Comparison of ENCODE assay signal across 30 mouse cellular contexts in genomic region chr1:92174898-92175255, GRCm38 (mm10). TPM values are rescaled to one million over a fixed set of nuclear protein-coding genes. Genes with fewer than 3 reads are reported as not detected.
DNase-seq lines count a peak whose midpoint lies in the region; ATAC-seq lines count a peak whose summit lies in the region.
"Had no signal": no experiment of that assay in that cellular context is flagged by ENCODE, and none has a peak within 500 bp of the region (broad histone marks: within the 10 kb centered on the region; RNA-seq: fewer than 3 reads in every experiment).

No protein-coding gene starts in this region.

- no peak overlapping the region for H3K9ac ChIP-seq in hindbrain, embryonic 13.5 days
- H3K9ac ChIP-seq in hindbrain, embryonic 14.5 days = no peak overlapping the region
- no peak overlapping the region for H3K9ac ChIP-seq in neural tube, embryonic 12.5 days
- H3K9ac ChIP-seq in neural tube, embryonic 15.5 days (replicated peaks) = no peak overlapping the region
- no peak overlapping the region for H3K9ac ChIP-seq in neural tube, embryonic 14.5 days (replicated peaks; ENCODE audit: low read depth, low read length)
- H3K9ac ChIP-seq: embryonic facial prominence, embryonic 12.5 days; forebrain, embryonic 12.5 days; forebrain, postnatal 0 days; heart, embryonic 15.5 days; hindbrain, embryonic 15.5 days; liver, embryonic 14.5 days; lung, embryonic 15.5 days; midbrain, embryonic 12.5 days had no signal

- H3K27me3 ChIP-seq in hindbrain, embryonic 13.5 days = no peaks in the 10 kb centered on the region
- no peaks in the 10 kb centered on the region for H3K27me3 ChIP-seq in hindbrain, embryonic 14.5 days (ENCODE audit: control insufficient read depth, insufficient read depth, low read length)
- H3K27me3 ChIP-seq in neural tube, embryonic 12.5 days (replicated peaks) = no peaks in the 10 kb centered on the region
- H3K27me3 ChIP-seq in neural tube, embryonic 15.5 days (replicated peaks) = no peaks in the 10 kb centered on the region
- H3K27me3 ChIP-seq in neural tube, embryonic 14.5 days (ENCODE audit: control insufficient read depth, insufficient read depth, low read length) = no peaks in the 10 kb centered on the region
- H3K27me3 ChIP-seq: embryonic facial prominence, embryonic 12.5 days; forebrain, embryonic 12.5 days; heart, embryonic 15.5 days; hindbrain, embryonic 15.5 days; lung, embryonic 15.5 days; midbrain, embryonic 12.5 days had no signal

- H3K9me3 ChIP-seq in hindbrain, embryonic 13.5 days = no peaks in the 10 kb centered on the region
- H3K9me3 ChIP-seq in hindbrain, embryonic 14.5 days (ENCODE audit: control insufficient read depth, low read length) = no peaks in the 10 kb centered on the region
- no peaks in the 10 kb centered on the region for H3K9me3 ChIP-seq in neural tube, embryonic 12.5 days
- no peaks in the 10 kb centered on the region for H3K9me3 ChIP-seq in neural tube, embryonic 15.5 days (replicated peaks)
- no peaks in the 10 kb centered on the region for H3K9me3 ChIP-seq in neural tube, embryonic 14.5 days (ENCODE audit: control insufficient read depth, low read length)
- H3K9me3 ChIP-seq: embryonic facial prominence, embryonic 12.5 days; forebrain, embryonic 12.5 days; heart, embryonic 10.5 days; heart, embryonic 15.5 days; hindbrain, embryonic 15.5 days; lung, embryonic 15.5 days; megakaryocyte, embryonic 14.5 days; midbrain, embryonic 12.5 days had no signal

- H3K4me1 ChIP-seq in hindbrain, embryonic 13.5 days (replicated peaks) = peaks cover 85% of the 10 kb centered on the region
- peaks cover 53% of the 10 kb centered on the region for H3K4me1 ChIP-seq in hindbrain, embryonic 14.5 days (replicated peaks; ENCODE audit: control insufficient read depth, insufficient read depth, low read length)
- peaks cover 46% of the 10 kb centered on the region for H3K4me1 ChIP-seq in neural tube, embryonic 12.5 days
- H3K4me1 ChIP-seq in neural tube, embryonic 15.5 days = peaks cover 76% of the 10 kb centered on the region
- peaks cover 41% of the 10 kb centered on the region for H3K4me1 ChIP-seq in neural tube, embryonic 14.5 days (ENCODE audit: control insufficient read depth, insufficient read depth, low read length)

- DNase-seq in adrenal gland, postnatal 14 days = peak; percentile 25
- DNase-seq in adrenal gland, postnatal 36 days = no peak
- no peak for DNase-seq in hindbrain, embryonic 14.5 days (ENCODE audit: low spot score)
- no peak for DNase-seq in frontal cortex, postnatal 14 days (ENCODE audit: low spot score in 2 of 2)
- DNase-seq: adrenal gland, adult 8-10 months; cerebellum, adult 11 months; cerebellum, adult 9-10 months; cerebellum, postnatal 36 days; forebrain, postnatal 0 days; gastrocnemius, postnatal 10 days; heart, postnatal 4 days; kidney, adult 11 months; layer of hippocampus, postnatal 36 days; liver; lung, postnatal 4 days had no signal

- no peaks in the 10 kb centered on the region for H3K36me3 ChIP-seq in hindbrain, embryonic 13.5 days
- H3K36me3 ChIP-seq in hindbrain, embryonic 14.5 days (replicated peaks; ENCODE audit: control insufficient read depth, insufficient read depth) = no peaks in the 10 kb centered on the region
- H3K36me3 ChIP-seq in neural tube, embryonic 12.5 days = no peaks in the 10 kb centered on the region
- no peaks in the 10 kb centered on the region for H3K36me3 ChIP-seq in neural tube, embryonic 15.5 days
- H3K36me3 ChIP-seq in neural tube, embryonic 14.5 days (ENCODE audit: control insufficient read depth, insufficient read depth, low read length) = no peaks in the 10 kb centered on the region
- H3K36me3 ChIP-seq: embryonic facial prominence, embryonic 12.5 days; forebrain, embryonic 12.5 days; heart, embryonic 10.5 days; heart, embryonic 15.5 days; hindbrain, embryonic 15.5 days; lung, embryonic 15.5 days; midbrain, embryonic 12.5 days had no signal

- ATAC-seq in hindbrain, embryonic 13.5 days (ENCODE audit: low FRiP score) = no peak
- no peak for ATAC-seq in hindbrain, embryonic 14.5 days (ENCODE audit: low FRiP score)
- no peak for ATAC-seq in neural tube, embryonic 12.5 days (ENCODE audit: low FRiP score, low read depth)
- no peak for ATAC-seq in neural tube, embryonic 15.5 days (ENCODE audit: low FRiP score)
- ATAC-seq in neural tube, embryonic 14.5 days (ENCODE audit: low read depth) = no peak
- ATAC-seq: forebrain, postnatal 0 days; inflammation-experienced regulatory T-cells, adult 6 months had no signal

- 85% methylated on average over 5 of the region's 5 CpGs for WGBS in hindbrain, embryonic 13.5 days
- 91% methylated on average over 5 of the region's 5 CpGs for WGBS in hindbrain, embryonic 14.5 days
- WGBS in neural tube, embryonic 12.5 days = 76% methylated on average over 5 of the region's 5 CpGs
- 71% methylated on average over 5 of the region's 5 CpGs for WGBS in neural tube, embryonic 15.5 days
- 68% methylated on average over 5 of the region's 5 CpGs for WGBS in neural tube, embryonic 14.5 days

- H3K27ac ChIP-seq in hindbrain, embryonic 13.5 days = 0 out of 2 replicates have a peak overlapping the region, but pooled peaks have one; percentile 36
- H3K27ac ChIP-seq in hindbrain, embryonic 14.5 days = no peak overlapping the region
- no peak overlapping the region for H3K27ac ChIP-seq in neural tube, embryonic 12.5 days
- no peak overlapping the region for H3K27ac ChIP-seq in neural tube, embryonic 15.5 days (replicated peaks)
- H3K27ac ChIP-seq in neural tube, embryonic 14.5 days (ENCODE audit: low read depth, low read length) = 0 out of 2 replicates have a peak overlapping the region, but pooled peaks have one; percentile 44
- H3K27ac ChIP-seq: embryonic facial prominence, embryonic 12.5 days; forebrain, embryonic 12.5 days; heart, embryonic 10.5 days; heart, embryonic 15.5 days; hindbrain, embryonic 15.5 days; kidney, postnatal 0 days; liver, embryonic 14.5 days; lung, embryonic 15.5 days; midbrain, embryonic 12.5 days had no signal

- H3K4me2 ChIP-seq in hindbrain, embryonic 13.5 days = no peak overlapping the region
- H3K4me2 ChIP-seq in hindbrain, embryonic 14.5 days (replicated peaks) = no peak overlapping the region
- peak overlapping the region; percentile 1; the same call in 1 of the 2 replicates for H3K4me2 ChIP-seq in neural tube, embryonic 12.5 days (replicated peaks)
- H3K4me2 ChIP-seq in neural tube, embryonic 15.5 days = no peak overlapping the region
- H3K4me2 ChIP-seq in neural tube, embryonic 14.5 days (ENCODE audit: low read depth, low read length) = no peak overlapping the region
- H3K4me2 ChIP-seq: embryonic facial prominence, embryonic 12.5 days; forebrain, embryonic 12.5 days; heart, embryonic 15.5 days; hindbrain, embryonic 15.5 days; lung, embryonic 15.5 days; midbrain, embryonic 12.5 days had no signal

- no peak overlapping the region for H3K4me3 ChIP-seq in hindbrain, embryonic 13.5 days
- no peak overlapping the region for H3K4me3 ChIP-seq in hindbrain, embryonic 14.5 days (replicated peaks; ENCODE audit: low read length)
- H3K4me3 ChIP-seq in neural tube, embryonic 12.5 days = no peak overlapping the region
- H3K4me3 ChIP-seq in neural tube, embryonic 15.5 days (replicated peaks) = no peak overlapping the region
- H3K4me3 ChIP-seq in neural tube, embryonic 14.5 days (ENCODE audit: low read depth, low read length) = no peak overlapping the region
- H3K4me3 ChIP-seq: embryonic facial prominence, embryonic 12.5 days; forebrain, embryonic 12.5 days; heart, embryonic 10.5 days; heart, embryonic 15.5 days; hindbrain, embryonic 15.5 days; lung, embryonic 15.5 days; megakaryocyte, embryonic 14.5 days; midbrain, embryonic 12.5 days had no signal

RNA-seq across cellular contexts. Expression of gene Hdac4, which starts 20.6 kb away (rescaled TPM):
- 70.1 and 70.3 TPM in 2 replicates for total RNA-seq in adrenal gland, postnatal 14 days (2021)
- 10 to 100 TPM; 76.9 to 97.4 TPM for total RNA-seq in adrenal gland, postnatal 36 days (2021)
- 25.3 and 25.7 TPM in 2 replicates for polyA plus RNA-seq in hindbrain, embryonic 13.5 days (2015; fragmentation: Nextera tagmentation; extraction: Ambion mirVana)
- polyA plus RNA-seq in hindbrain, embryonic 14.5 days (2014; fragmentation: Nextera tagmentation; extraction: Ambion mirVana) = 26.9 and 27.5 TPM in 2 replicates
- 26.6 and 27.1 TPM in 2 replicates for polyA plus RNA-seq in neural tube, embryonic 12.5 days (2016; fragmentation: Nextera tagmentation; extraction: Ambion mirVana)
- polyA plus RNA-seq in neural tube, embryonic 15.5 days (2015; fragmentation: Nextera tagmentation; extraction: Ambion mirVana) = 31.2 and 37.7 TPM in 2 replicates
- polyA plus RNA-seq in neural tube, embryonic 14.5 days (2014; fragmentation: Nextera tagmentation; extraction: Ambion mirVana) = 35.3 and 38.0 TPM in 2 replicates

Comparison
In these comparisons a context has a peak if more than half of its experiments do, and no peak if none do; other contexts are left out.
1. H3K27ac ChIP-seq: peak in hindbrain, embryonic 13.5 days (single experiment) and neural tube, embryonic 14.5 days (single experiment); none in hindbrain, embryonic 14.5 days (single experiment), neural tube, embryonic 12.5 days (single experiment) and neural tube, embryonic 15.5 days (single experiment).